13 mouse cellular contexts compared by ENCODE assay signal in genomic region chr6:72101386-72101785, GRCm38 (mm10). TPM values are rescaled to one million over a fixed set of nuclear protein-coding genes. Genes with fewer than 3 reads are reported as not detected.
DNase-seq lines count a peak whose midpoint lies in the region; ATAC-seq and TF ChIP-seq lines count a peak whose summit lies in the region.
"Had no signal": no experiment of that assay in that cellular context is flagged by ENCODE, and none has a peak within 500 bp of the region (broad histone marks: within the 10 kb centered on the region; RNA-seq: fewer than 3 reads in every experiment).

No protein-coding gene starts in this region.

- no peak for TF ChIP-seq CTCF in lung, adult 2 months (IDR thresholded peaks at IDR 0.05; ENCODE audit: insufficient read depth, low read length)

- 54% methylated on average over 4 of the region's 4 CpGs for WGBS in heart, embryonic 16.5 days
- WGBS in lung, adult 2 months: 57% methylated on average over 4 of the region's 4 CpGs
- whole genome bisulfite sequencing in stomach, embryonic 15.5 days: 51% methylated on average over 4 of the region's 4 CpGs
- WGBS in midbrain, embryonic 15.5 days: 75% methylated on average over 4 of the region's 4 CpGs

- H3K4me3 ChIP-seq in heart, embryonic 16.5 days (ENCODE audit: low read length): no peak overlapping the region
- peak overlapping the region; percentile 90 for H3K4me3 ChIP-seq in erythroblast, embryonic 14.5 days (replicated peaks)
- no peak overlapping the region for H3K4me3 ChIP-seq in lung, adult 2 months (replicated peaks; ENCODE audit: extremely low read depth, low read depth, low read length)
- H3K4me3 ChIP-seq in stomach, embryonic 15.5 days (replicated peaks): no peak overlapping the region
- H3K4me3 ChIP-seq in midbrain, embryonic 15.5 days: no peak overlapping the region
- H3K4me3 ChIP-seq: forebrain, embryonic 13.5 days; kidney, embryonic 15.5 days had no signal

- H3K4me1 ChIP-seq in heart, embryonic 16.5 days (ENCODE audit: control insufficient read depth, insufficient read depth, low read length): peaks cover 35% of the 10 kb centered on the region
- H3K4me1 ChIP-seq in erythroblast, embryonic 14.5 days (ENCODE audit: control insufficient read depth): peaks cover 86% of the 10 kb centered on the region
- H3K4me1 ChIP-seq in lung, adult 2 months (ENCODE audit: control insufficient read depth, insufficient read depth, low read length): peaks cover 8% of the 10 kb centered on the region
- peaks cover 28% of the 10 kb centered on the region for H3K4me1 ChIP-seq in stomach, embryonic 15.5 days
- H3K4me1 ChIP-seq in midbrain, embryonic 15.5 days: peaks cover 26% of the 10 kb centered on the region

- TF ChIP-seq POLR2A in lung, adult 2 months (IDR thresholded peaks at IDR 0.05; ENCODE audit: borderline replicate concordance, extremely low read depth, low read depth, low read length): no peak

- no peak overlapping the region for H3K27ac ChIP-seq in heart, embryonic 16.5 days (ENCODE audit: low read length)
- H3K27ac ChIP-seq in stomach, embryonic 15.5 days: peak overlapping the region; percentile 76
- no peak overlapping the region for H3K27ac ChIP-seq in midbrain, embryonic 15.5 days
- H3K27ac ChIP-seq: embryonic facial prominence, embryonic 10.5 days; forebrain, embryonic 13.5 days; hindbrain, postnatal 0 days; kidney, embryonic 15.5 days had no signal

- DNase-seq in heart, postnatal 14 days: no peak
- DNase-seq in lung, adult 2 months: peak; percentile 45
- DNase-seq in frontal cortex, postnatal 14 days (ENCODE audit: low spot score in 2 of 2): no peak
- DNase-seq: left cerebral cortex, postnatal 4 days had no signal

- H3K36me3 ChIP-seq in heart, embryonic 16.5 days (ENCODE audit: control insufficient read depth, insufficient read depth): no peaks in the 10 kb centered on the region
- peaks cover 81% of the 10 kb centered on the region for H3K36me3 ChIP-seq in erythroblast, embryonic 14.5 days (ENCODE audit: control insufficient read depth)
- no peaks in the 10 kb centered on the region for H3K36me3 ChIP-seq in stomach, embryonic 15.5 days
- no peaks in the 10 kb centered on the region for H3K36me3 ChIP-seq in midbrain, embryonic 15.5 days (replicated peaks)
- H3K36me3 ChIP-seq: embryonic facial prominence, embryonic 10.5 days; kidney, embryonic 15.5 days had no signal

- no peaks in the 10 kb centered on the region for H3K9me3 ChIP-seq in heart, embryonic 16.5 days (replicated peaks; ENCODE audit: control insufficient read depth, low read length)
- no peaks in the 10 kb centered on the region for H3K9me3 ChIP-seq in erythroblast, embryonic 14.5 days (ENCODE audit: control insufficient read depth, low read length)
- no peaks in the 10 kb centered on the region for H3K9me3 ChIP-seq in stomach, embryonic 15.5 days
- no peaks in the 10 kb centered on the region for H3K9me3 ChIP-seq in midbrain, embryonic 15.5 days
- H3K9me3 ChIP-seq: embryonic facial prominence, embryonic 10.5 days; forebrain, embryonic 13.5 days; kidney, embryonic 15.5 days had no signal

- H3K27me3 ChIP-seq in heart, embryonic 16.5 days (ENCODE audit: control insufficient read depth, insufficient read depth, low read length): no peaks in the 10 kb centered on the region
- no peaks in the 10 kb centered on the region for H3K27me3 ChIP-seq in erythroblast, embryonic 14.5 days (ENCODE audit: control insufficient read depth)
- H3K27me3 ChIP-seq in stomach, embryonic 15.5 days (replicated peaks): no peaks in the 10 kb centered on the region
- no peaks in the 10 kb centered on the region for H3K27me3 ChIP-seq in midbrain, embryonic 15.5 days (replicated peaks)
- H3K27me3 ChIP-seq: forebrain, embryonic 13.5 days; kidney, embryonic 15.5 days; Patski had no signal

- no peak for ATAC-seq in heart, embryonic 16.5 days (replicated peaks; ENCODE audit: extremely low read depth, insufficient read depth, low FRiP score)
- no peak for ATAC-seq in stomach, embryonic 15.5 days (ENCODE audit: insufficient read depth, low FRiP score, low read depth)
- ATAC-seq in midbrain, embryonic 15.5 days (replicated peaks): no peak
- ATAC-seq: forebrain, embryonic 13.5 days; hindbrain, postnatal 0 days; Patski had no signal

- H3K9ac ChIP-seq in heart, embryonic 16.5 days (ENCODE audit: low read length): 0 out of 2 replicates have a peak overlapping the region, but pooled peaks have one; percentile 11
- no peak overlapping the region for H3K9ac ChIP-seq in stomach, embryonic 15.5 days
- H3K9ac ChIP-seq in midbrain, embryonic 15.5 days: no peak overlapping the region
- H3K9ac ChIP-seq: forebrain, embryonic 13.5 days; kidney, embryonic 15.5 days had no signal

- intact Hi-C loops in heart, postnatal 14 days (cut with DNase I): no loop called here

- no peak overlapping the region for H3K4me2 ChIP-seq in heart, embryonic 16.5 days (ENCODE audit: low read depth, low read length)
- H3K4me2 ChIP-seq in stomach, embryonic 15.5 days: peak overlapping the region; percentile 29; the same call in 1 of the 2 replicates
- H3K4me2 ChIP-seq in midbrain, embryonic 15.5 days: no peak overlapping the region
- H3K4me2 ChIP-seq: forebrain, embryonic 13.5 days; kidney, embryonic 15.5 days had no signal

RNA-seq across cellular contexts. Expression of gene St3gal5, which starts 4.0 kb away (rescaled TPM):
- polyA plus RNA-seq in heart, embryonic 16.5 days (2015; fragmentation: Nextera tagmentation; extraction: Ambion mirVana): 36.6 and 44.5 TPM in 2 replicates
- total RNA-seq in heart, postnatal 14 days (2021): 10 to 100 TPM; 43.3 to 46.0 TPM
- polyA plus RNA-seq in erythroblast, embryonic 14.5 days (2012): 56.8 and 56.9 TPM in 2 replicates
- polyA plus RNA-seq in lung, adult 2 months (2012; rRNA removed): 26.7 and 28.3 TPM in 2 replicates
- polyA plus RNA-seq in stomach, embryonic 15.5 days (2015; fragmentation: Nextera tagmentation; extraction: Ambion mirVana): 29.2 and 38.2 TPM in 2 replicates
- polyA plus RNA-seq in midbrain, embryonic 15.5 days (2015; fragmentation: Nextera tagmentation; extraction: Ambion mirVana): 54.7 and 62.1 TPM in 2 replicates
